Mouse (Mus musculus): Measurements from ENCODE around the gene Hist1h2bg.
"Not testable (repeated sequence)": the region's sequence is repeated elsewhere in the genome, so short reads cannot be mapped to it uniquely, and the experiment has no call there.

Gene Hist1h2bg

GRCm38 (mm10) chr13:23538249-23538648 lies 32.9 kb upstream of the Hist1h2bg start:
- DNase-seq (ENCODE audit: extremely low read depth, insufficient read length, low spot score) = no peak

- DNase-seq (ENCODE audit: extremely low read depth, insufficient read length, low spot score) = not testable (repeated sequence)
These were observed 31.4 kb upstream of the Hist1h2bg start for GRCm38 (mm10) chr13:23539821-23540220.

GRCm38 (mm10) chr13:23541497-23541896 lies 29.7 kb upstream of the Hist1h2bg start:
- DNase-seq (ENCODE audit: extremely low read depth, insufficient read length, low spot score) = no peak

- peak; percentile 69 for DNase-seq (ENCODE audit: extremely low read depth, insufficient read length, low spot score)
These were observed 28.8 kb upstream of the Hist1h2bg start for GRCm38 (mm10) chr13:23542225-23542980.

- peak; percentile 88 for DNase-seq (ENCODE audit: extremely low read depth, insufficient read length, low spot score)
These were observed 28.1 kb upstream of the Hist1h2bg start, which contains the start of gene Hist1h2bh for GRCm38 (mm10) chr13:23542999-23543607. TSS of gene Hist1h2bh (minus strand) at chr13:23543392.

- DNase-seq (ENCODE audit: extremely low read depth, insufficient read length, low spot score) = peak; percentile 92
These were observed 27.0 kb upstream of the Hist1h2bg start, which contains the start of gene Hist1h3f for GRCm38 (mm10) chr13:23543965-23544786. TSS of gene Hist1h3f (plus strand) at chr13:23544052.

- DNase-seq (ENCODE audit: extremely low read depth, insufficient read length, low spot score) = not testable (repeated sequence)
These were observed 26.4 kb upstream of the Hist1h2bg start for GRCm38 (mm10) chr13:23544787-23545120.

GRCm38 (mm10) chr13:23546694-23547093 lies 24.5 kb upstream of the Hist1h2bg start:
- DNase-seq (ENCODE audit: extremely low read depth, insufficient read length, low spot score) = no peak

GRCm38 (mm10) chr13:23550761-23551145 lies 20.4 kb upstream of the Hist1h2bg start:
- peak; percentile 53 for DNase-seq (ENCODE audit: extremely low read depth, insufficient read length, low spot score)

GRCm38 (mm10) chr13:23551146-23551834 lies 19.9 kb upstream of the Hist1h2bg start, which contains the start of gene Hist1h4f:
TSS of gene Hist1h4f (minus strand) at chr13:23551648.
- peak; percentile 91 for DNase-seq (ENCODE audit: extremely low read depth, insufficient read length, low spot score)

GRCm38 (mm10) chr13:23551931-23552914 lies 19.0 kb upstream of the Hist1h2bg start:
- no peak for DNase-seq (ENCODE audit: extremely low read depth, insufficient read length, low spot score)

GRCm38 (mm10) chr13:23552962-23553361 lies 18.2 kb upstream of the Hist1h2bg start, which contains the start of gene Hist1h1d:
TSS of gene Hist1h1d (plus strand) at chr13:23553262.
- DNase-seq (ENCODE audit: extremely low read depth, insufficient read length, low spot score) = no peak

- DNase-seq (ENCODE audit: extremely low read depth, insufficient read length, low spot score) = no peak
These were observed 16.8 kb upstream of the Hist1h2bg start for GRCm38 (mm10) chr13:23554393-23554792.

GRCm38 (mm10) chr13:23554925-23555838 lies 16.0 kb upstream of the Hist1h2bg start:
- peak; percentile 94 for DNase-seq (ENCODE audit: extremely low read depth, insufficient read length, low spot score)

GRCm38 (mm10) chr13:23555839-23556416 lies 15.3 kb upstream of the Hist1h2bg start:
- peak; percentile 58 for DNase-seq (ENCODE audit: extremely low read depth, insufficient read length, low spot score)

GRCm38 (mm10) chr13:23556906-23557305 lies 14.3 kb upstream of the Hist1h2bg start:
- no peak for DNase-seq (ENCODE audit: extremely low read depth, insufficient read length, low spot score)

GRCm38 (mm10) chr13:23560699-23561098 lies 10.5 kb upstream of the Hist1h2bg start:
- DNase-seq (ENCODE audit: extremely low read depth, insufficient read length, low spot score) = not testable (repeated sequence)

GRCm38 (mm10) chr13:23561531-23561882 lies 9.7 kb upstream of the Hist1h2bg start:
- not testable (repeated sequence) for DNase-seq (ENCODE audit: extremely low read depth, insufficient read length, low spot score)

Data from 3134 (cell line).